Mouse (Mus musculus) liver, adult 2 months (tissue): ENCODE measurements around the gene Gm37240. TPM values are rescaled to one million over a fixed set of nuclear protein-coding genes. Genes with fewer than 3 reads are reported as not detected.

Experiments
- DNase-seq: peaks from one replicate; pipeline ENCODE4 v3.0.0-alpha.2; 2011; ENCODE audit warnings: low read depth, low spot score; ENCODE audit errors: extremely low read depth
- H3K27ac ChIP-seq: fragments of 200-500 bp; replicated peaks from 2 replicates; pipeline ENCODE4 v1.5.1; 2012; ENCODE audit warnings: low read depth, mild to moderate bottlenecking, control low read depth, inconsistent platforms, low read length; ENCODE audit not compliant: insufficient read depth
- H3K27me3 ChIP-seq: fragments of 200-500 bp; 2 replicates; pipeline ENCODE4 v1.6.1; 2012; ENCODE audit warnings: mild to moderate bottlenecking, moderate library complexity, low read length, inconsistent platforms; ENCODE audit not compliant: control insufficient read depth, insufficient read depth
- H3K36me3 ChIP-seq: fragments of 200-500 bp; 2 replicates; pipeline ENCODE4 v1.6.1; 2012; ENCODE audit warnings: low read length, inconsistent platforms; ENCODE audit not compliant: control insufficient read depth, insufficient read depth
- H3K4me1 ChIP-seq: fragments of 200-500 bp; 2 replicates; pipeline ENCODE4 v1.6.1; 2011; ENCODE audit warnings: low read length; ENCODE audit not compliant: control insufficient read depth, insufficient read depth
- H3K4me3 ChIP-seq: fragments of 200-500 bp; 2 replicates; pipeline ENCODE4 v1.5.1; 2011; ENCODE audit warnings: low read depth, mild to moderate bottlenecking, control low read depth, low read length, moderate library complexity; ENCODE audit not compliant: insufficient read depth
- H3K79me2 ChIP-seq: fragments of 200-500 bp; 2 replicates; pipeline ENCODE4 v1.6.1; 2012; ENCODE audit warnings: inconsistent platforms, mild to moderate bottlenecking, low read length, moderate library complexity; ENCODE audit not compliant: control insufficient read depth, insufficient read depth
- H3K9ac ChIP-seq: fragments of 200-500 bp; 2 replicates; pipeline ENCODE4 v1.6.1; 2012; ENCODE audit warnings: low read depth, mild to moderate bottlenecking, control low read depth, inconsistent platforms, low read length
- CTCF ChIP-seq: fragments of 200-500 bp; IDR thresholded peaks from 2 replicates; pipeline ENCODE4 v1.5.1; 2011; ENCODE audit warnings: low read depth, low read length, control low read depth
- POLR2A ChIP-seq: fragments of 200-500 bp; IDR thresholded peaks from 2 replicates; pipeline ENCODE4 v1.6.1; 2011; ENCODE audit warnings: low read length, control low read depth; ENCODE audit not compliant: insufficient read depth; ENCODE audit errors: extremely low read depth
- WGBS: fragments of 180-500 bp; shearing (Covaris S2); methylation state at CpG from one replicate; pipeline ENCODE4 v1.1.7; 2018; 5-methylcytosine and 5-hydroxymethylcytosine counted together
- polyA plus RNA-seq: library from polyadenylated mRNA; depleted of rRNA; stranded (reverse); fragments of >200 nt; gene quantifications from 2 replicates; pipeline ENCODE4 v1.2.3, GENCODE M21; 2012
- total RNA-seq: library from RNA; depleted of rRNA; stranded (reverse); fragments of >200 nt; gene quantifications from 2 replicates; pipeline ENCODE4 v1.2.3, GENCODE M21; 2014

Gm37240 gene
- total and polyA plus RNA-seq, 2 experiments = 2.2 to 6.9 TPM

DNA sequence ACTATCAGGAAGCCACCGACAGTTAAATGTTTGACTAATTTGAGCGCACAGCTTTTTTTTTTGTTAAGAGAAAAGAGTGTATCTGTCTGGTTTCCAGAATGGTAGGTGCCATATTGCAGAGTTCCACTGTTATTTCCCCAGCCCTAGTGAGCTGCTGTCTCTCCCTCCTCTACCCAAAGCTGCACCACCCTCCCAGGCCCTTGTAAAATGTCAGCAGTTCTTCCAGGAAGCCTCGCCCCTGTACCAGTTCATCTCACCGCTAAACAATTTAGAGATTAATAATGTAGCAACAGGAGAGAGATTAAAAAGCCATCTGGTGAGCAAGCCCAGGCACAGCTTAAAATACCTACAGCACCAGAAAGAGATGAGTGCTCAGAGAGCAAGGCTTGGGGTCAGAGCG lies 518.2 kb downstream of the Gm37240 start:
- no peak for DNase-seq
- WGBS = 74% methylated on average over 5 of the region's 5 CpGs
- Histone ChIP-seq H3K4me1 (no peaks in the 10 kb centered on the region), H3K9ac (no peak overlapping the region), H3K27ac (no peak overlapping the region), H3K79me2 (no peaks in the 10 kb centered on the region), H3K36me3 (no peaks in the 10 kb centered on the region), H3K4me3 (no peak overlapping the region), H3K27me3 (no peaks in the 10 kb centered on the region)
- no peak for TF ChIP-seq CTCF
- no peak for TF ChIP-seq POLR2A

DNA sequence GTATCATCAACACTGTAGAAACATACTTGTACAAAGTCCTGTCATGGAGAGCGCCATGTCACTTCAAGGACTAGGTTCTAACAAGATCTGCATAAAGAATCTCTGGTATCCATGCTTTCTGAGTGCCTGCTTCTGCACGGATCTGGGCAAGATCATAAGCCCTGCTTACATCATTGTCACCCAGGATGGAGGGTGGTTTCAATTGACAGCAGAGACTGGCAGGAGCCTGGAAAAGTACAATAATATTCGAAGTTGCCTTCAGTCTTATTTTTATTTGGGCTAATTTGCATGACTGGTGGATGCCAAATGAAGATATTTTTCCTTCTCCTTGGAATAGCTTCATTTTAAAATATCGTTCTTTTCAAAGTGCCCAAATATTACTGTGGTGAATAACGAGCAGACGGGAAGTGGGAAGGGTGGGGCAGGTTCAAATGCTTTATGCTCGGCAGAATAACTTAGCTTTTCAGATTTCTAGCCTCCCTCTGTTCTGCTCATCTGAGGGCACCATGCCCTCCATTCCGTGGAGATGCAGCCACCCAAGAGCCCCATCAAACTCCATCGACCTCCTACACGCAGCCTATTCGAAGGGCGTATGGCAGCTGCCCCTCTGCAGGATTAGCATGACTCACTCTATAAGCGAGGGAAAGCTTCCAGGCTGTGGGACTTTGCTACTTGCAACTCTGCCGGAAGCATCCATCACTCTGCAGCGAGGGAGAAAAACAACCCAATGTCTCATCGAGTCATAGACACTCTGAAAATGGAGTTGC lies 518.8 kb downstream of the Gm37240 start:
- no peaks in the 10 kb centered on the region for H3K79me2 ChIP-seq
- H3K9ac ChIP-seq = no peak overlapping the region
- DNase-seq = no peak
- no peak overlapping the region for H3K27ac ChIP-seq
- no peaks in the 10 kb centered on the region for H3K36me3 ChIP-seq
- TF ChIP-seq POLR2A = no peak
- TF ChIP-seq CTCF = no peak
- 77% methylated on average over 16 of the region's 16 CpGs for WGBS
- no peaks in the 10 kb centered on the region for H3K4me1 ChIP-seq
- no peak overlapping the region for H3K4me3 ChIP-seq
- no peaks in the 10 kb centered on the region for H3K27me3 ChIP-seq

DNA sequence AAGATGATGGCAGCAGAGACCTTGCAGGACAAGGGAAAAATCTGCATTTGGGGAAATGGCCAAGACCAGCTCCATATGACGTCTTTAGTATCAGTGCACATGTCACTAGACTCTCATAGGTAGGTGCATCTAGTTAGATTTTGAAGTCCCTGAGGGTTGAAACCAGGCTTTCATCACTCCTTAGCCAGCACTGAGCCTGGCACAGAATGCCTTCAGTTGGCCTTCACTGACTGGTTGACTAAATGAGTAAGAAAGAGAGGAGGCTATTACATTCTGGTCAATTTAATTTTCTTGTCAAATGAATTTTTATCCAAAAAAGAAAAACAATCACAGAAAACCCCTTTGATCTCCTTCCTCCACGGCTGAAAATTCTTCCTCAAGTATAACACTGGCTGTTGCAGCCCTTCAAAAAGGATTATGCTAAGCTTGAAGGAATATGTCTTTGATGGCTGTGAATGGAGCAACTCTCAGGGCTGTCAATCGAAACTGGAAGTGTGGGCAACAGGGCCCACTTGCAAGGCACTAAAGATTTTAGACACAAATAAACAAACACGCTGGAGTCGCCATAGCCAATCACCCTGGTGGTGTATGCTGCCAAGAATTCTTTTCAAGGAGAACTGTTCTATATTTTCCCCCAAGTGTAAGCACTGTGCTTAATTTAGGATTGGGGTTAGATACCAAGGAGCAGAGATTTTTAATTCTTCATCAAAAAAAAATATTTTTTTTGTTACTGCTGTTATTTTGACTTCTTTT lies 522.6 kb downstream of the Gm37240 start:
- Histone ChIP-seq H3K4me3 (no peak overlapping the region), H3K36me3 (no peaks in the 10 kb centered on the region), H3K27me3 (no peaks in the 10 kb centered on the region), H3K9ac (no peak overlapping the region), H3K79me2 (no peaks in the 10 kb centered on the region), H3K27ac (no peak overlapping the region), H3K4me1 (no peaks in the 10 kb centered on the region)
- TF ChIP-seq POLR2A (no peak), CTCF (no peak)
- DNase-seq = no peak
- 81% methylated on average over 5 of the region's 5 CpGs for WGBS

DNA sequence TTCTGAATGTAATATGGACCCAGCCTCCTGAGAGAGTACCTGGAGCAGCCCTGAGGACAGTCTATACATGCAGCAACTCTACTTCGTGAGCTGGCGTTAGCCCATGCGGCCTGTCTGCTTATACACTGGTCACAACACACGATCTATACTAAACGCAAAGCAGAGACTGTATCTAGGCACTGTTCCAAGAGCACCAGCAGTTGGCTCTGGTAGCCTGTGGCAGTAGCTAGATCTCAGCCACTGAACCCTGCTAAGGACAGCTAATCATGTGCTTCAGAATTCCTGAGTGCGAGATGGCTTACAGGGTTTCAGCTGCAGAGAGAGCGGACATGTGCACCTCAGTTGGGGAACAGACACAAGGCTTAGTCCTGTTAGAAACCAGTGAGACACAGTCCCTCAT lies 524.4 kb downstream of the Gm37240 start:
- TF ChIP-seq POLR2A = no peak
- no peak for TF ChIP-seq CTCF
- 91% methylated on average over 7 of the region's 7 CpGs for WGBS

DNA sequence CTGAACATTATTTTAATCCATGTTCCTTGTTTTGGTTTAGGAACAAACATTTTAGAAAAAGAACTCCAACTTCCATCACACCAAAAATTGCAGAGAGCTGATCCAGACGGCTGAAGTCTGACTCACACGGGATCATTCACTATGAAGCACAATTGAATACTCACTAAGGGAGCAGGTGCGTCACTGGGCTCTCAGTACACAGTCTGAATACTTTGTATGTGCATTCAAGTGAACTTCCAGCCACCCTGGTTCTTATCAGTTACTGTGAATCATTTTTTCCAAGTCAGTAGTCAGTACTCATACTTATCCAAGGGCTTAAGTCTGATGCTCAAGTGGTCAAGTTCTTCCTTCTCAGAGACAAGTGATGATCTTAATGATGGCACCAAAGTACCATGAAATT lies 530.9 kb downstream of the Gm37240 start:
- Histone ChIP-seq H3K79me2 (no peaks in the 10 kb centered on the region), H3K36me3 (no peaks in the 10 kb centered on the region), H3K27me3 (no peaks in the 10 kb centered on the region), H3K27ac (no peak overlapping the region), H3K9ac (no peak overlapping the region), H3K4me1 (no peaks in the 10 kb centered on the region), H3K4me3 (no peak overlapping the region)
- WGBS = 93% methylated on average over 3 of the region's 3 CpGs
- TF ChIP-seq POLR2A = no peak
- TF ChIP-seq CTCF = no peak
- DNase-seq = no peak

More for the DNA sequence above, 524.4 kb downstream of the Gm37240 start:
- Histone ChIP-seq H3K4me3 (no peak overlapping the region), H3K9ac (no peak overlapping the region), H3K36me3 (no peaks in the 10 kb centered on the region), H3K4me1 (no peaks in the 10 kb centered on the region), H3K27me3 (no peaks in the 10 kb centered on the region), H3K79me2 (no peaks in the 10 kb centered on the region), H3K27ac (no peak overlapping the region)
- DNase-seq = no peak

DNA sequence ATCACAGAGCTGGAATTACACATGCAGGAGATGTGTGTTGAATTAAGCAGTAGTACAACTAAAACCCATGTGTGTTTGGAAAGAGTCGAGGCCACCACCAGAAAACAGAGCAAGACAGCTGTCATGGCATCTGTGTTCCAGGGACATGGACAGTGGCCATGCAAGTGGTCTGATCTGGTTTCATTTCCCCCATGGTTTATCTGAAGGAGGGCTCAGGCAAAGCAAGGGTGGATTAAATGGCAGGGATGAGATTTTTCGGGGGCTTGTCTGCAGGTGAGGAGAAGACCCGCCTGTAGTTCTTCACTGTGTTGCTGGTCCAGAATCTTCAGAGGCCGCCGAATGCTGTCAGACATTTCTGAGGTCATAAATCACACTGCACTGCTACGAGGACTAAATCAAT lies 539.3 kb downstream of the Gm37240 start:
- H3K27me3 ChIP-seq = no peaks in the 10 kb centered on the region
- no peak for DNase-seq
- no peak overlapping the region for H3K27ac ChIP-seq
- no peak overlapping the region for H3K4me3 ChIP-seq
- no peaks in the 10 kb centered on the region for H3K36me3 ChIP-seq
- H3K9ac ChIP-seq = no peak overlapping the region
- 56% methylated on average over 6 of the region's 6 CpGs for WGBS
- H3K4me1 ChIP-seq = no peaks in the 10 kb centered on the region
- no peak for TF ChIP-seq POLR2A
- H3K79me2 ChIP-seq = no peaks in the 10 kb centered on the region
